Mouse (Mus musculus): ENCODE measurements at regions not wholly inside any gene's neighbourhood (a gene's known extent, or its start where the extent isn't known, plus 50 kb on each side); places are given as distances from the start of the nearest gene placed in this dataset.

- H3K4me3 ChIP-seq (replicated peaks; ENCODE audit: insufficient read depth, low read depth, low read length): no peak overlapping the region
- 58% methylated on average over 4 of the region's 4 CpGs for WGBS
- TF ChIP-seq POLR2A (IDR thresholded peaks at IDR 0.05; ENCODE audit: borderline replicate concordance, insufficient read depth, low read length) (no peak), CTCF (IDR thresholded peaks at IDR 0.05; ENCODE audit: borderline replicate concordance, insufficient read depth, low read depth, low read length) (no peak)
- H3K4me1 ChIP-seq (ENCODE audit: control insufficient read depth, insufficient read depth, low read length): no peaks in the 10 kb centered on the region
- DNase-seq: no peak
- H3K27ac ChIP-seq (ENCODE audit: insufficient read depth, low read length): no peak overlapping the region
- H3K27me3 ChIP-seq (ENCODE audit: control insufficient read depth, insufficient read depth, low read length): no peaks in the 10 kb centered on the region
Measured at GRCm38 (mm10) chr11:57412766-57413165, 105.7 kb downstream of the Fam114a2 start.

- DNase-seq: no peak
- no peaks in the 10 kb centered on the region for H3K4me1 ChIP-seq (ENCODE audit: control insufficient read depth, insufficient read depth, low read length)
- 10% methylated on average over 9 of the region's 9 CpGs for WGBS
- H3K27ac ChIP-seq (ENCODE audit: insufficient read depth, low read length): no peak overlapping the region
- no peaks in the 10 kb centered on the region for H3K27me3 ChIP-seq (ENCODE audit: control insufficient read depth, insufficient read depth, low read length)
- H3K4me3 ChIP-seq (replicated peaks; ENCODE audit: insufficient read depth, low read depth, low read length): no peak overlapping the region
- TF ChIP-seq CTCF (IDR thresholded peaks at IDR 0.05; ENCODE audit: borderline replicate concordance, insufficient read depth, low read depth, low read length) (no peak), POLR2A (IDR thresholded peaks at IDR 0.05; ENCODE audit: borderline replicate concordance, insufficient read depth, low read length) (no peak)
Measured at GRCm38 (mm10) chr11:57404172-57404571, 114.2 kb downstream of the Fam114a2 start.

- 49% methylated on average over 2 of the region's 2 CpGs for WGBS
- H3K4me1 ChIP-seq (ENCODE audit: control insufficient read depth, insufficient read depth, low read length): no peaks in the 10 kb centered on the region
Measured at GRCm38 (mm10) chr11:57401610-57402009, 116.8 kb downstream of the Fam114a2 start.

GRCm38 (mm10) chr11:57399366-57399765 is 119.1 kb downstream of the Fam114a2 start:
- TF ChIP-seq POLR2A (IDR thresholded peaks at IDR 0.05; ENCODE audit: borderline replicate concordance, insufficient read depth, low read length) (no peak), CTCF (IDR thresholded peaks at IDR 0.05; ENCODE audit: borderline replicate concordance, insufficient read depth, low read depth, low read length) (no peak)
- no peak overlapping the region for H3K27ac ChIP-seq (ENCODE audit: insufficient read depth, low read length)
- whole genome bisulfite sequencing: 60% methylated on average over 1 of the region's 1 CpGs
- DNase-seq: no peak
- H3K4me1 ChIP-seq (ENCODE audit: control insufficient read depth, insufficient read depth, low read length): no peaks in the 10 kb centered on the region
- H3K27me3 ChIP-seq (ENCODE audit: control insufficient read depth, insufficient read depth, low read length): no peaks in the 10 kb centered on the region
- H3K4me3 ChIP-seq (replicated peaks; ENCODE audit: insufficient read depth, low read depth, low read length): no peak overlapping the region

More at GRCm38 (mm10) chr11:57401610-57402009, 116.8 kb downstream of the Fam114a2 start:
- no peak for TF ChIP-seq CTCF (IDR thresholded peaks at IDR 0.05; ENCODE audit: borderline replicate concordance, insufficient read depth, low read depth, low read length)
- TF ChIP-seq POLR2A (IDR thresholded peaks at IDR 0.05; ENCODE audit: borderline replicate concordance, insufficient read depth, low read length): no peak
- no peak for DNase-seq
- H3K4me3 ChIP-seq (replicated peaks; ENCODE audit: insufficient read depth, low read depth, low read length): no peak overlapping the region
- no peaks in the 10 kb centered on the region for H3K27me3 ChIP-seq (ENCODE audit: control insufficient read depth, insufficient read depth, low read length)
- H3K27ac ChIP-seq (ENCODE audit: insufficient read depth, low read length): no peak overlapping the region

GRCm38 (mm10) chr11:57396429-57396828 is 122.0 kb downstream of the Fam114a2 start:
- WGBS: 47% methylated on average over 3 of the region's 3 CpGs
- H3K27ac ChIP-seq (ENCODE audit: insufficient read depth, low read length): no peak overlapping the region
- H3K27me3 ChIP-seq (ENCODE audit: control insufficient read depth, insufficient read depth, low read length): no peaks in the 10 kb centered on the region

GRCm38 (mm10) chr11:57390826-57391225 is 127.6 kb downstream of the Fam114a2 start:
- Histone ChIP-seq H3K4me3 (replicated peaks; ENCODE audit: insufficient read depth, low read depth, low read length) (no peak overlapping the region), H3K4me1 (ENCODE audit: control insufficient read depth, insufficient read depth, low read length) (no peaks in the 10 kb centered on the region), H3K27ac (ENCODE audit: insufficient read depth, low read length) (no peak overlapping the region), H3K27me3 (ENCODE audit: control insufficient read depth, insufficient read depth, low read length) (no peaks in the 10 kb centered on the region)
- WGBS: 70% methylated on average over 4 of the region's 4 CpGs
- DNase-seq: no peak
- TF ChIP-seq POLR2A (IDR thresholded peaks at IDR 0.05; ENCODE audit: borderline replicate concordance, insufficient read depth, low read length): no peak
- TF ChIP-seq CTCF (IDR thresholded peaks at IDR 0.05; ENCODE audit: borderline replicate concordance, insufficient read depth, low read depth, low read length): no peak

More at GRCm38 (mm10) chr11:57396429-57396828, 122.0 kb downstream of the Fam114a2 start:
- DNase-seq: no peak
- Histone ChIP-seq H3K4me1 (ENCODE audit: control insufficient read depth, insufficient read depth, low read length) (no peaks in the 10 kb centered on the region), H3K4me3 (replicated peaks; ENCODE audit: insufficient read depth, low read depth, low read length) (no peak overlapping the region)
- no peak for TF ChIP-seq POLR2A (IDR thresholded peaks at IDR 0.05; ENCODE audit: borderline replicate concordance, insufficient read depth, low read length)
- no peak for TF ChIP-seq CTCF (IDR thresholded peaks at IDR 0.05; ENCODE audit: borderline replicate concordance, insufficient read depth, low read depth, low read length)

Measured in cerebellum, adult 2 months (tissue).